Mouse (Mus musculus) heart, adult 2 months (tissue): Measurements from ENCODE around the gene Myct1.

ENCODE experiments used
- CTCF ChIP-seq: fragments of 200-600 bp; IDR thresholded peaks from 2 replicates; pipeline ENCODE4 v1.8.1; 2022; ENCODE audit warnings: antibody characterized with exemption, mild to moderate bottlenecking, moderate library complexity
- EP300 ChIP-seq: fragments of 200-500 bp; IDR thresholded peaks from 2 replicates; pipeline ENCODE4 v1.6.1; 2011; ENCODE audit warnings: low read depth, low read length, control low read depth; ENCODE audit not compliant: insufficient read depth
- POLR2A ChIP-seq: fragments of 200-500 bp; IDR thresholded peaks from 2 replicates; pipeline ENCODE4 v1.6.1; 2011; ENCODE audit warnings: mild to moderate bottlenecking, low read depth, low read length, control low read depth; ENCODE audit not compliant: insufficient read depth

GRCm38 (mm10) chr10:5546428-5546827, 47.1 kb upstream of the Myct1 start:
- TF ChIP-seq POLR2A (no peak), EP300 (no peak), CTCF (no peak)
